Mouse (Mus musculus) ES-E14 (cell line): ENCODE results near the gene Polm. TPM values are rescaled to one million over a fixed set of nuclear protein-coding genes. Genes with fewer than 3 reads are reported as not detected.

Source experiments
- DNase-seq: peaks from one replicate; pipeline ENCODE4 v3.0.0-alpha.2; 2013; ENCODE audit warnings: low read depth, low spot score
- H3K27ac ChIP-seq: 2 replicates; pipeline ENCODE4 v1.5.1; 2012; ENCODE audit warnings: low read depth, mild to moderate bottlenecking, low read length, moderate library complexity, mixed read lengths; ENCODE audit not compliant: poor library complexity, insufficient read depth, severe bottlenecking
- H3K36me3 ChIP-seq: 2 replicates; pipeline ENCODE4 v1.6.1; 2012; ENCODE audit warnings: mild to moderate bottlenecking, low read length, moderate library complexity, mixed read lengths; ENCODE audit not compliant: control insufficient read depth, poor library complexity, insufficient read depth, severe bottlenecking
- H3K4me1 ChIP-seq, 2 experiments: fragments of 150-350 bp in 1 of 2; sonication (generic) in 1 of 2; 2 replicates each; pipeline ENCODE4 v1.6.1; 2012; ENCODE audit warnings: low read length in 2 of 2, mild to moderate bottlenecking in 1 of 2, mixed read lengths in 1 of 2; ENCODE audit not compliant: control insufficient read depth in 2 of 2, insufficient read depth in 2 of 2, poor library complexity in 1 of 2
- H3K4me3 ChIP-seq, 2 experiments: fragments of 150-350 bp in 1 of 2; sonication (generic) in 1 of 2; 2 replicates each; pipeline ENCODE4 v1.5.1; 2012; ENCODE audit warnings: low read length in 2 of 2, low read depth in 1 of 2, mild to moderate bottlenecking in 1 of 2, mixed read lengths in 1 of 2; ENCODE audit not compliant: insufficient read depth in 1 of 2, poor library complexity in 1 of 2, severe bottlenecking in 1 of 2
- H3K9ac ChIP-seq: 2 replicates; pipeline ENCODE4 v1.6.1; 2012; ENCODE audit warnings: low read depth, mild to moderate bottlenecking, low read length, mixed read lengths; ENCODE audit not compliant: poor library complexity, insufficient read depth, severe bottlenecking
- H3K9me3 ChIP-seq: fragments of 150-350 bp; sonication (generic); 2 replicates; pipeline ENCODE4 v1.6.1; 2012; ENCODE audit warnings: low read depth, mild to moderate bottlenecking, low read length; ENCODE audit not compliant: control insufficient read depth, insufficient read depth
- CHD2 ChIP-seq: IDR thresholded peaks from 2 replicates; pipeline ENCODE4 v1.6.1; 2014; ENCODE audit warnings: mild to moderate bottlenecking, low read depth, low read length, inconsistent platforms
- HCFC1 ChIP-seq: IDR thresholded peaks from 2 replicates; pipeline ENCODE4 v1.6.1; 2012; ENCODE audit warnings: low read length, inconsistent platforms, borderline replicate concordance; ENCODE audit not compliant: insufficient read depth
- MAFK ChIP-seq: IDR thresholded peaks from 2 replicates; pipeline ENCODE4 v1.6.1; 2014; ENCODE audit warnings: mild to moderate bottlenecking, low read depth, low read length, inconsistent platforms; ENCODE audit not compliant: insufficient read depth
- ZC3H11A ChIP-seq: IDR thresholded peaks from 2 replicates; pipeline ENCODE4 v1.6.1; 2012; ENCODE audit warnings: low read depth, mild to moderate bottlenecking, inconsistent platforms, low read length, borderline replicate concordance
- ZNF384 ChIP-seq: IDR thresholded peaks from 2 replicates; pipeline ENCODE4 v1.6.1; 2012; ENCODE audit warnings: low read depth, low read length, inconsistent platforms
- in situ Hi-C, 2 experiments: fragments of 600-800 bp; cut with MboI; formaldehyde crosslinking; loops; one replicate each; pipeline ENCODE4 v1.15.1; 2025; ENCODE audit warnings: low sequenced_read_pairs in 2 of 2, inconsistent platforms in 1 of 2; ENCODE audit not compliant: unreplicated experiment in 2 of 2
- total RNA-seq: library from RNA; depleted of rRNA; stranded (reverse); fragments of 300-350 nt; gene quantifications from 2 replicates; pipeline ENCODE4 v1.2.3, GENCODE M21; 2012

Gene Polm
- total RNA-seq, 1 experiment = 6.7 TPM

GRCm38 (mm10) chr11:5799621-5800490, 38.0 kb downstream of the Polm start:
- DNase-seq = no peak
- Histone ChIP-seq H3K4me1 (peaks cover 0 to 31% of the 10 kb centered on the region in 2 experiments; a peak in 3 of 4 replicates), H3K36me3 (peaks cover 49% of the 10 kb centered on the region), H3K4me3 (no peak overlapping the region), H3K27ac (no peak overlapping the region), H3K9me3 (no peaks in the 10 kb centered on the region), H3K9ac (no peak overlapping the region)
- no peak for TF ChIP-seq ZNF384
- no peak for TF ChIP-seq ZC3H11A
- in situ Hi-C loops = no loop called here

- TF ChIP-seq ZNF384 (no peak), HCFC1 (no peak), ZC3H11A (no peak), CHD2 (no peak), MAFK (no peak)
- Histone ChIP-seq H3K27ac (peak overlapping the region; percentile 72), H3K4me1 (peaks cover 0 to 21% of the 10 kb centered on the region in 2 experiments; a peak in 3 of 4 replicates), H3K9ac (peak overlapping the region; percentile 49; the same call in 1 of the 2 replicates), H3K9me3 (no peaks in the 10 kb centered on the region), H3K36me3 (peaks cover 65% of the 10 kb centered on the region), H3K4me3 (peak overlapping the region in 1 of 2 experiments; percentile 13; a peak in 1 of 4 replicates)
- DNase-seq = no peak
- in situ Hi-C loops = no loop called here
Observed at GRCm38 (mm10) chr11:5797928-5798327, 39.9 kb downstream of the Polm start.

GRCm38 (mm10) chr11:5797371-5797770, 40.4 kb downstream of the Polm start:
- H3K27ac ChIP-seq = peak overlapping the region; percentile 72; the same call in 1 of the 2 replicates
- peak overlapping the region in 1 of 2 experiments; percentile 13; a peak in 2 of 4 replicates for H3K4me3 ChIP-seq
- peak overlapping the region; percentile 49; the same call in 1 of the 2 replicates for H3K9ac ChIP-seq
- no peak for DNase-seq
- in situ Hi-C loops = no loop called here
- H3K9me3 ChIP-seq = no peaks in the 10 kb centered on the region
- no peak for TF ChIP-seq ZNF384
- no peak for TF ChIP-seq ZC3H11A
- H3K4me1 ChIP-seq = peaks cover 0 to 16% of the 10 kb centered on the region in 2 experiments; a peak in 3 of 4 replicates
- H3K36me3 ChIP-seq = peaks cover 70% of the 10 kb centered on the region

GRCm38 (mm10) chr11:5796939-5797338, 40.9 kb downstream of the Polm start:
- 0 out of 2 replicates have a peak overlapping the region, but pooled peaks have one; percentile 9 for H3K27ac ChIP-seq
- in situ Hi-C loops = no loop called here
- H3K4me1 ChIP-seq = peaks cover 0 to 12% of the 10 kb centered on the region in 2 experiments; a peak in 2 of 4 replicates
- TF ChIP-seq MAFK (no peak), HCFC1 (no peak), CHD2 (no peak), ZC3H11A (no peak)
- H3K9me3 ChIP-seq = no peaks in the 10 kb centered on the region
- peaks cover 74% of the 10 kb centered on the region for H3K36me3 ChIP-seq
- H3K9ac ChIP-seq = peak overlapping the region; percentile 34; the same call in 1 of the 2 replicates
- H3K4me3 ChIP-seq = peak overlapping the region in 1 of 2 experiments; percentile 3; a peak in 1 of 4 replicates
- no peak for DNase-seq

GRCm38 (mm10) chr11:5795706-5796105, 42.1 kb downstream of the Polm start:
- TF ChIP-seq ZNF384 (no peak), MAFK (no peak), HCFC1 (no peak), CHD2 (no peak)
- Histone ChIP-seq H3K27ac (no peak overlapping the region), H3K4me3 (no peak overlapping the region), H3K9me3 (no peaks in the 10 kb centered on the region), H3K4me1 (peaks cover 0 to 7% of the 10 kb centered on the region in 2 experiments; a peak in 2 of 4 replicates), H3K9ac (no peak overlapping the region), H3K36me3 (peaks cover 79% of the 10 kb centered on the region)
- no peak for DNase-seq
- in situ Hi-C loops = no loop called here
